Mouse (Mus musculus): Measurements from ENCODE around the gene Dab2ip. TPM values are rescaled to one million over a fixed set of nuclear protein-coding genes. Genes with fewer than 3 reads are reported as not detected.

The Dab2ip gene
- polyA plus RNA-seq, 1 experiment from 2014 or later, result 33.2 TPM

DNA sequence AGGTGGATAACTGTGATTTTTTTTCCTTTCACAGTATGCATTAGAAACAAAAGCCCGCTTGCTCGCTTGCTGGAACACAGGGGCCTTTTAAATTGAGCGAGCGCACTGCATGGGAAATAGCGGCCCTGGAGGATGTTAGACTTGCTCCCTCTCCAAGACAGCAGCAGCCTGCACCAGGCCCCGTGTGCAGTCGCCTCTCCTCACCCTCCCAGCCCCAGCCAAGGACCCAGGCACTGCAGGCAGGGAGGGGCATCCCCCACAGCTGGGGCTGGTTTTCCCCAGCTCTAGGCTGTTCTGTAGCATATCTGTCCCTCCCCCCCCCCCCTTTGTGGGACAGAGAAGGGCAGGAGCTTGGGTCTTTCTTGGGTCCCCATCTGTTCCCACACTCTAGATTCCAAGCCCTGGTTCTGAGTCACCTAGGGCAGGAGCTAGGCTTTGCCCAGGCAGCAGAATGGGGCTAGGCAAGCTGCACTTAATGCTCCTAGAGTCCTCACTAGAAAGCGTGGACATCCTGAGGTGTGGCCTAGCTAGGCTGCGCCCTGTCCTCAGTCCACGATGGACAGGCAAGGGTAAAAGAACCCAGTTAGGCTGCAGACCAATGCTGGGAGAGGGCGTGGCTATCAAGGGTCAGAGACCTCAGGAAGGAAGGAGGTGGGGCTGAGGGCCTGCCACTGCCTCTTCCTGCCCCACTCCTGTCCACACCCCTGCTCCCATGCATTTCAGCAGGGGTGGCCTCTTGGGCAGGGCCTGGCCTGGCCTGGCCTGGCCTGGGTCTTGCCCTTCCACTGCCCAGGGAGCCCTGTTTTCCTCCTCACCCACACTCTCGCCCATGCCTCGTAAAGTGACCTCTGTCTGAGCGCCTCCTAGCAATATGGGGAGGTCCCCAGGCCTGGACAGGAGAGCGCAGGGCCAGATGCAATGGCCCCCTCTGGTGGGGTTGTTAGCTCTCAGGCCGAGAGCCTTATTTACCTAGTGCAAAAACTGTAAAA, 171.3 kb downstream of the Dab2ip start:
- H3K9me3 ChIP-seq (replicated peaks; ENCODE audit: control insufficient read depth, low read length, poor library complexity, severe bottlenecking), result no peaks in the 10 kb centered on the region
- H3K36me3 ChIP-seq (ENCODE audit: control insufficient read depth, insufficient read depth, low read length), result peaks cover 12% of the 10 kb centered on the region; the same call in 1 of the 2 replicates
- no peaks in the 10 kb centered on the region for H3K27me3 ChIP-seq (ENCODE audit: control insufficient read depth, insufficient read depth, low read depth, low read length)
- H3K27ac ChIP-seq (ENCODE audit: low read length), result peak overlapping the region; percentile 65
- peaks cover 6% of the 10 kb centered on the region; the same call in 1 of the 2 replicates for H3K4me1 ChIP-seq (ENCODE audit: control insufficient read depth, insufficient read depth, low read length)
- no peak overlapping the region for H3K9ac ChIP-seq (ENCODE audit: low read depth, low read length)
- 0 out of 2 replicates have a peak, but pooled peaks have one; percentile 34 for ATAC-seq
- WGBS, result 45% methylated on average over 16 of the region's 16 CpGs
- no peak overlapping the region for H3K4me3 ChIP-seq (ENCODE audit: low read depth, low read length)
- no peak overlapping the region for H3K4me2 ChIP-seq (ENCODE audit: low read length)

DNA sequence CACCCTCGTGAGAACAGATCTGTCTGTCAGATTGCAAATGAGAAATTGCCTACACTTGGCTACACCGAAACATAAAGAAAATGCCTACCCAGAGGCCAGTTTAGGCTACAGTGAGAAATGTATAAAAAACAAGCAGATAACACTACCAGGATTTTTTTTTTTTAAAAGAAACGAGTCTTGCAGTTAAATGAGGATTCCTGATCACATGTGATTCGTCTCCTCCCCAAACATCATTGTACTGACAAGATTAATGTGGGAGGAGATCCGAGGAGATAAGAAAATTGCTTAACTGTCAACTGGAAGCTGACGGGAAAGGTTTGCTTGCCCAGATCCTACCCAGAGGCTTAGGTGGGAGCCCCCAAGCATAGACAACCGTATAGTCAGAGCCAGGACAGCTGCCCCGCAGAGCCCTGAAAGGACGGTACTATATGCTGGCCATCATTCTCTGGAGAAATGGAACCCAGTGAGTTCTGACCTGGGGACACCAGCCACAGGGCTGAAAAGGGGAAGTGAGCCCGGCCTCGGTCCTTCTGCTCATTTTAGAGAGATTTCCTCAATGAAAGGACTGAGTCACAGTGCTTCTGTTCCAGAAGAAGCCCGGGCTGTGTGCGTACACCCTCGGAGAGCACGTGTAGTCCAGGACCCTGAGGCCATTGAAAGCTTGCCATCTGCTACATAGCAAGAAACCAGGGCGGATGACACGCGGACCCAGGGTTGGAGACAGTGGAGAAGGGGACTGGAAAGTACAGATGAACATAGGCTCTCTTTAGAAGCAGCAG, 173.8 kb downstream of the Dab2ip start:
- Histone ChIP-seq H3K27ac (ENCODE audit: low read length) (no peak overlapping the region; the same call in 1 of the 2 replicates), H3K36me3 (ENCODE audit: control insufficient read depth, insufficient read depth, low read length) (peaks cover 12% of the 10 kb centered on the region; the same call in 1 of the 2 replicates), H3K4me2 (ENCODE audit: low read length) (no peak overlapping the region), H3K27me3 (ENCODE audit: control insufficient read depth, insufficient read depth, low read depth, low read length) (no peaks in the 10 kb centered on the region), H3K4me1 (ENCODE audit: control insufficient read depth, insufficient read depth, low read length) (peaks cover 6% of the 10 kb centered on the region; the same call in 1 of the 2 replicates), H3K9me3 (replicated peaks; ENCODE audit: control insufficient read depth, low read length, poor library complexity, severe bottlenecking) (no peaks in the 10 kb centered on the region), H3K4me3 (ENCODE audit: low read depth, low read length) (no peak overlapping the region), H3K9ac (ENCODE audit: low read depth, low read length) (no peak overlapping the region)
- no peak for ATAC-seq
- 66% methylated on average over 18 of the region's 18 CpGs for WGBS

- Histone ChIP-seq H3K9me3 (replicated peaks; ENCODE audit: control insufficient read depth, low read length, poor library complexity, severe bottlenecking) (no peaks in the 10 kb centered on the region), H3K27ac (ENCODE audit: low read length) (no peak overlapping the region), H3K4me1 (ENCODE audit: control insufficient read depth, insufficient read depth, low read length) (0 out of 2 replicates have a peak, but pooled peaks cover 3% of the 10 kb centered on the region), H3K9ac (ENCODE audit: low read depth, low read length) (no peak overlapping the region), H3K4me3 (ENCODE audit: low read depth, low read length) (no peak overlapping the region), H3K36me3 (ENCODE audit: control insufficient read depth, insufficient read depth, low read length) (peaks cover 7% of the 10 kb centered on the region; the same call in 1 of the 2 replicates), H3K4me2 (ENCODE audit: low read length) (no peak overlapping the region), H3K27me3 (ENCODE audit: control insufficient read depth, insufficient read depth, low read depth, low read length) (no peaks in the 10 kb centered on the region)
- ATAC-seq, result no peak
- 97% methylated on average over 2 of the region's 2 CpGs for WGBS
Observed at GRCm38 (mm10) chr2:35735001-35735400, 176.9 kb downstream of the Dab2ip start.

DNA sequence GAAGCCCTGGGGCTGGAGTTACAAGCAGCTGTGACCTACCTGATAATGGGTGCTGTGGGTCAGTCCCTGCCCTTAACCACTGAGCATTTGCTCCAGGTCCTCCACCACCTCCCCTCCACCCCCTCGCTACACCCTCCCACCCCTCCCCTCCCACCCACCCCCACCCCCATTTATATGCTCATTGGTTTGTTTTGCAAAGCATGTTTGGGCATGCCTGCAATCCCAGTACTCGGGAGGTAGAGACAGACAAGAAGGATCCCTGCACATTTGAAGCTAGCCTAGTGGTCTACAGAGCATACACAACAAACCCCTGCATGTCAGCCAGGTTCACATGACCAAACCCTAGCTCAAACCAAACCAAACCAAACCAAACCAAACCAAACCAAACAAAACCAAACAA, 178.0 kb downstream of the Dab2ip start:
- Histone ChIP-seq H3K36me3 (ENCODE audit: control insufficient read depth, insufficient read depth, low read length) (peaks cover 4% of the 10 kb centered on the region; the same call in 1 of the 2 replicates), H3K4me1 (ENCODE audit: control insufficient read depth, insufficient read depth, low read length) (0 out of 2 replicates have a peak, but pooled peaks cover 3% of the 10 kb centered on the region), H3K27me3 (ENCODE audit: control insufficient read depth, insufficient read depth, low read depth, low read length) (no peaks in the 10 kb centered on the region), H3K27ac (ENCODE audit: low read length) (no peak overlapping the region), H3K4me2 (ENCODE audit: low read length) (no peak overlapping the region), H3K9me3 (replicated peaks; ENCODE audit: control insufficient read depth, low read length, poor library complexity, severe bottlenecking) (no peaks in the 10 kb centered on the region), H3K9ac (ENCODE audit: low read depth, low read length) (no peak overlapping the region), H3K4me3 (ENCODE audit: low read depth, low read length) (no peak overlapping the region)
- 93% methylated on average over 2 of the region's 2 CpGs for WGBS
- no peak for ATAC-seq

DNA sequence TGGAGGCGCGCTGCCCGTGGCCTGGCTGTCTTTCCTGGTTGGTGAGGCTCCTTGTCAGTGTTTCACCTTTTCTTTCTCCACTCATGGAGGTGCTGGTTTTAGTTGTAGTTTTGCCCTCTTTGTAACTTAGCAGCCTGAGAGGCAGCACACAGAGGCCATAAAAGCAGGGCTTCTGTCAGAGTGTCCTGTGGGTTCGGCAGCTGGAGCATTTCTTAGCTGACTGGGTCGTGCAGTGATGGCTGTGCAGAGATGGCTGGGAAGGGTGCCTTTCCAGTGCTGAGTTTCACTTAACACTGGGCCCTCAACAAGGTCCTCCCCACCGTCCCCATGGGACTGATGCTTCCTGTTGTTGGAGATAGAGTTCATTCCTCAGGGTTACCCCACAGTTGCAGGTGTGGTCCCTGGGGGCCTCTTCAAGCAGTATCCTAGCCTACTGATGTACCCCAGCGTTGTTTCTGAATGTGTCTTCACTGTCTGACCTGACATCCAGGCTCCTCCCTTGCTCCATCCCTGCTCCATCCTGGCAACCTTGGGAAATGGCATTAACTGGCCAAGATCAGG, 179.5 kb downstream of the Dab2ip start:
- H3K4me2 ChIP-seq (ENCODE audit: low read length), result no peak overlapping the region
- H3K9me3 ChIP-seq (replicated peaks; ENCODE audit: control insufficient read depth, low read length, poor library complexity, severe bottlenecking), result no peaks in the 10 kb centered on the region
- H3K4me1 ChIP-seq (ENCODE audit: control insufficient read depth, insufficient read depth, low read length), result no peaks in the 10 kb centered on the region
- no peak overlapping the region for H3K9ac ChIP-seq (ENCODE audit: low read depth, low read length)
- H3K36me3 ChIP-seq (ENCODE audit: control insufficient read depth, insufficient read depth, low read length), result no peaks in the 10 kb centered on the region
- 80% methylated on average over 7 of the region's 7 CpGs for WGBS
- H3K27me3 ChIP-seq (ENCODE audit: control insufficient read depth, insufficient read depth, low read depth, low read length), result no peaks in the 10 kb centered on the region
- no peak overlapping the region for H3K27ac ChIP-seq (ENCODE audit: low read length)
- ATAC-seq, result no peak
- no peak overlapping the region for H3K4me3 ChIP-seq (ENCODE audit: low read depth, low read length)

DNA sequence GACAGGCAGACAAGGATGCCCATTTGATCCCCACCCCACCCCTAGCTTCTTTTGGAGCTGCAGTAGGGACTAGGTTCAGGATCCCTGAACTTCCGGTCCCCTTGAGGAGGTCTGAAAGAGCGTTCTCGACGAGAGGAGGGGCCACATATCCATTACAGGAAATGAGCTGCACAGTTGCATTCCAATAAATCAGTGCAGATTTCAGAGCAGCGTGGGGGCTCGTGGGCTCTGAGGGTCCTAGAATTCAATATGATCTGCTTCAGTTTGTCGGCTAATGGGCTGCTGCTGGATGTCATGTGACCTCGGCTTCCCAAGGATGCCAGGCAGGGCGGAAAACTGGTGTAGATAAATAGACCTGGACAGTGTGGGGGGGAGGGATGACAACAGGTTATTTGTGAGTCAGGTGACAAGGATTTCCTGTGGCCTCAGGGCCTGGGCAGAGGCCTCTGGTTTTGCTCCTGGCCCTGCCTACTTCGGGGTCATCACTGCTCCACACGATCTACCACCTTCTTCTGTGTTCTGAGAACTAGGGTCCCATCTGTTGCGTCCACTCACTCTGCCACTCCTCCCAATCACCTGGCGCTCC, 181.7 kb downstream of the Dab2ip start:
- no peak overlapping the region for H3K4me3 ChIP-seq (ENCODE audit: low read depth, low read length)
- 77% methylated on average over 13 of the region's 13 CpGs for WGBS
- ATAC-seq, result no peak

GRCm38 (mm10) chr2:35745876-35746275, 187.8 kb downstream of the Dab2ip start:
- H3K4me3 ChIP-seq (ENCODE audit: low read depth, low read length), result no peak overlapping the region
- H3K4me2 ChIP-seq (ENCODE audit: low read length), result no peak overlapping the region
- H3K27ac ChIP-seq (ENCODE audit: low read length), result no peak overlapping the region
- H3K27me3 ChIP-seq (ENCODE audit: control insufficient read depth, insufficient read depth, low read depth, low read length), result no peaks in the 10 kb centered on the region
- no peaks in the 10 kb centered on the region for H3K9me3 ChIP-seq (replicated peaks; ENCODE audit: control insufficient read depth, low read length, poor library complexity, severe bottlenecking)
- no peak overlapping the region for H3K9ac ChIP-seq (ENCODE audit: low read depth, low read length)
- ATAC-seq, result no peak
- H3K36me3 ChIP-seq (ENCODE audit: control insufficient read depth, insufficient read depth, low read length), result no peaks in the 10 kb centered on the region
- WGBS, result 88% methylated on average over 10 of the region's 10 CpGs
- peaks cover 7% of the 10 kb centered on the region for H3K4me1 ChIP-seq (ENCODE audit: control insufficient read depth, insufficient read depth, low read length)

More for the DNA sequence above, 181.7 kb downstream of the Dab2ip start:
- no peaks in the 10 kb centered on the region for H3K36me3 ChIP-seq (ENCODE audit: control insufficient read depth, insufficient read depth, low read length)
- no peak overlapping the region for H3K9ac ChIP-seq (ENCODE audit: low read depth, low read length)
- H3K4me1 ChIP-seq (ENCODE audit: control insufficient read depth, insufficient read depth, low read length), result no peaks in the 10 kb centered on the region
- H3K27ac ChIP-seq (ENCODE audit: low read length), result no peak overlapping the region
- no peaks in the 10 kb centered on the region for H3K9me3 ChIP-seq (replicated peaks; ENCODE audit: control insufficient read depth, low read length, poor library complexity, severe bottlenecking)
- H3K4me2 ChIP-seq (ENCODE audit: low read length), result no peak overlapping the region
- H3K27me3 ChIP-seq (ENCODE audit: control insufficient read depth, insufficient read depth, low read depth, low read length), result no peaks in the 10 kb centered on the region

DNA sequence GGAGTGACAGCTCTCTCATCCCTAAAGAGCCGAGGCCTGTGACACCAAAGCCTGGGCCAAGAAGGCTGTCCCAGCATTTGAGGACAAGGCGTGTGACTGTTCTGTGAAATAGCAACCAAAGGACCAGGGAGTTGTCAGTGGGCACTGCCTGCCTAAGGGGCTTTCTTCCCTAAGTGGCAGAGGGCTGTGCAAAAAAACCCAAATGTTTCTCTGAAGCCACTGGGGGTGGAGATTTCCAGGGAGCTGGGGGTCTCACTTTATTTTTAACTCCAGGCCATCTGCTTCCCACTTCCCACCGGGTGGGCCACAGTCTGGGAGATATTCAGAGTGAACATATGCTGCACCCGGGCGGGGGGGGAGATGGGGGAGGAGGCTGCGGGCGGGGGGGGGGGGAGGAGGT, 188.6 kb downstream of the Dab2ip start:
- Histone ChIP-seq H3K4me1 (ENCODE audit: control insufficient read depth, insufficient read depth, low read length) (peaks cover 7% of the 10 kb centered on the region), H3K36me3 (ENCODE audit: control insufficient read depth, insufficient read depth, low read length) (no peaks in the 10 kb centered on the region), H3K4me2 (ENCODE audit: low read length) (no peak overlapping the region), H3K9ac (ENCODE audit: low read depth, low read length) (no peak overlapping the region), H3K27me3 (ENCODE audit: control insufficient read depth, insufficient read depth, low read depth, low read length) (no peaks in the 10 kb centered on the region), H3K4me3 (ENCODE audit: low read depth, low read length) (no peak overlapping the region), H3K9me3 (replicated peaks; ENCODE audit: control insufficient read depth, low read length, poor library complexity, severe bottlenecking) (no peaks in the 10 kb centered on the region), H3K27ac (ENCODE audit: low read length) (no peak overlapping the region)
- WGBS, result 45% methylated on average over 3 of the region's 7 CpGs
- ATAC-seq, result no peak
